Mouse (Mus musculus) kidney, adult 8-10 months (tissue): ENCODE data around the gene Dpy19l3.

Experiments used
- DNase-seq, 2 experiments: peaks; one replicate each; pipeline ENCODE4 v3.0.0; 2022

The Dpy19l3 gene

GRCm38 (mm10) chr7:35687229-35687628 is 67.0 kb downstream of the Dpy19l3 start:
- peak; percentile 17 to 24 for DNase-seq

DNA sequence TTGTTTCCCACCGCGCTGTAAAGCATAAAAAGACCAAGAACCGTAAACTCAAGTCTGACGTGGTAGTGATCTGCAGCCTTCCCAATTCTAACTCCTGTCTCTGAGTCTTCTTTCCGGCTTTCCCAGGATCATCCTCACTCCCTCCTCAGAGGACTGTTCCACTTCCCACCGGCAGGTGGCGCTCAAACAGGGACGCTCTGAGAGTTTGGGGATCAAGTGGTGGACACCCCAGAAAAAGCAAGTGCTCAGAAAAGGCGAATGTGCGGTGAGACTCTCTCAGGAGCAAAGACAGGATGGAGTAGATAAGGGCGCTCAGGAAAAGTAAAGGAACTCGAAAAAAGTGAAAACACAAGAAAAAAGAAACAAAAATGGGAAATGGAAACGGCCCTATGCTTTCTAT is 67.5 kb downstream of the Dpy19l3 start:
- peak; percentile 14 to 46 for DNase-seq

DNA sequence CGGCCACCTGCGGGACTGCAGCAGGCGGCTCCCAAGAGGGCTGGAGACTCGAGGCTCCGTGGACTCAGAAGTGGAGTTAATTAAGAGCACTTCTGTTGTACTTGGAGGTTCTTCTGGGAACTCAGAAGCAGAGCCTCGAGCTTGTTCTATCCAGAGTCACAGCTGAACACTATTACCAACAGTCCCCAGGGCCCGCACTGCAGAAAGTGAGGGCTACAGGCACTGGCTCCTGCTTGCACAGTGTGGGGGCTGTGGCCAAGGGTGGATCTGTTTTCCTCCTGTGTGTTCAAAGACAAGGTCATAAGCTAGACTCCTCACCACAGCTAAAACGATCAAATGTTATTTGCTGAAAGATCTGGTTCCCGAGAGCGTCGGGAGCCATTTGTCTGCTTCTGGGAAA is 68.0 kb downstream of the Dpy19l3 start:
- DNase-seq, result no peak

DNA sequence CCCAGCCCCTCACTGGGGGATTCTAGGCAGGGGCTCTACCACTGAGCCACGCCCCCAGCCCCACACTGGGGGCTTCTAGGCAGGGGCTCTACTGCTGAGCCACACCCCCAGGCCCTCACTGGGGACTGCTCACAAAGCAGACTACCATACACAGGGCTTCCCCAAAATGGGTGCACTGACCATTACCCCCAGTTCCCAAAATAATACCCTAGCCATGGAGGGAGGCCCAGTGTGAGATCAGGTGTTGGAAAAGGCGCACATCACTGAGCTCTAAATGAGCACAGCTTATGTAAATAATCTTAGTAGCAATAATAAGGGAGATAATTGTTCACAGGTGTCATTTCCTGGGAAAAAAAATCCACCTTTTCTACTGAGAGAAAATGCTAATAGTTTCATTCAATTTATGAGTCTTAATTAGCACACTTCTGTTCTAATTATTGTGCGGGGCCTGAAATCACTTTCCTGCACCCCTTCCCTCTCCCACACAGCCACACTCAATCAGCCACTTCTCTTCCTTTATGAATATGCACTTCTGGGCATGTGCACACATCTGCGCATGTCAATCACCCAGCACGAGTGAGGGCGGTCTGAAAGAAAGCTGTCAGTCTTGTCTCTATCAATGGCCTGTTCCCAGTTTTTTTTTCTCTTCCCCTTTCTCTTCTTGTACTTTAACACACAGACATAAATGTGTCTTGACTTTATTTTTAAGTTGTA is 70.7 kb downstream of the Dpy19l3 start:
- no peak for DNase-seq

GRCm38 (mm10) chr7:35681559-35681958 is 72.7 kb downstream of the Dpy19l3 start:
- no peak for DNase-seq

DNA sequence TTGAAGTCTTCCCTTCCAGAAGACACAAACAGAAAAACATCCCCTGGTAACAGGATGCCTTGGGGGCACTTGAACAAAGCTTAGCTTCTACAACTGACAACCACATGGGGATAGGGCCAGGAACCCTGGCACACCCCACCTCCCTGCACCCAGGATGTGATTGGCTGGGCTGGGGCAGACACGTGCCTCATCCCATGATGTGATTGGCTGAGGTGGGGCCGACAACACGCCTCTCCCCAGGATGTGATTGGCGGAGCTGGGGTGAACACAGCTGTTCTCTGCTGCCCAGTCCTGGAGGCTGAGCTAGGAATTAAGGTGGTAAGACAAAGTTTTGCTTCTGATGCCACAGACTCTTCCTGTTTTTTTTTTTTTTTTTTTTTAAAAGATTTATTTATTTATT is 75.3 kb downstream of the Dpy19l3 start:
- no peak for DNase-seq

DNA sequence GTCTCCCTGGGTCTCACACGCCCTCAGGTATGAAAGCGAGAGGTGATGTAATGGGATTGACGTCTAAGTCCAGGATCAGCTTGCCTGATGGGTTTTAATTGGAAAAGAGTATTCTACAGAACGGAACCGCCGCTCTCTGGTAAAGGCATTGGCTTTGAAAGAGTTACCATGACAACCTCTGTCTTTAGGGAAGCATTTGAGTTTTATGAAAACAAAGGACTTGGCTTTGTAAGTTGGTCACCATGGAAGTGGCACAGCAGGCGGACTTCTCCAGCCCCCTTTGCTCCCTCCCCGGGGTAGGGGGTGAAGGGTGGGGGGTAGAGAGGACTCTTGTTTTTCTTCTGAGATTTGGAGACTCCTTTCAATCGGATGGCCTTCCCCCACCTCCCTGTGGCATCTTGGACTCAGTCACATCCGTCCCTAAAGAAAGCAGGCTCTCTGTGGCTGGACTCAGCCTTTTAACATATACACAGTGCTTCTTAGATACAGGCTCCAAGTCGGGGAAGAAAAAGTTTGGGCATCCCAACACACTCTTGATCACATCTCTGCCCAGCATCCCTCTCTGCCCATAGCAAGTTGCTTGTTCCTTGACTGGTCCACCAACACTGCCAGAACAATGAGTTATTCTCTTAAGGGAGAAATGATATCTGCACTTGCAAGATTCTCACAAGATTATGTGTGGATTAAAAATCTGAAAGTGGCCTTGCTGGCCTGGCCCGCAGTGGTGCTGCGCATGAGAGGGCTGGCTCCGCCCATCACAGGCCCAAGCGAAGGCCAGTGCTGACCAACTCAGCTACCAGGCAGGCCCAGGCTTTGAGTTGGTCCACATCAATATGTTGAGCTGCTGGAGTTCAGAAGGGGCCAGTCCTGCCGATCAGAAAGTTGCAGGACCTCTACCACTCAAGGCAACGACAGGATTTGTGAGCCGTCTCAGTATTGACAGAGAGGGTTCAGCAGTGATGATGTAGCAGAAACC is 85.9 kb downstream of the Dpy19l3 start:
- DNase-seq, result no peak

- no peak for DNase-seq
Observed at GRCm38 (mm10) chr7:35663790-35664376, 90.4 kb downstream of the Dpy19l3 start.

- peak in 1 of 2 experiments; percentile 39 for DNase-seq
Observed at GRCm38 (mm10) chr7:35659173-35659572, 95.1 kb downstream of the Dpy19l3 start.

- no peak for DNase-seq
Observed at GRCm38 (mm10) chr7:35657829-35658228, 96.4 kb downstream of the Dpy19l3 start.

DNA sequence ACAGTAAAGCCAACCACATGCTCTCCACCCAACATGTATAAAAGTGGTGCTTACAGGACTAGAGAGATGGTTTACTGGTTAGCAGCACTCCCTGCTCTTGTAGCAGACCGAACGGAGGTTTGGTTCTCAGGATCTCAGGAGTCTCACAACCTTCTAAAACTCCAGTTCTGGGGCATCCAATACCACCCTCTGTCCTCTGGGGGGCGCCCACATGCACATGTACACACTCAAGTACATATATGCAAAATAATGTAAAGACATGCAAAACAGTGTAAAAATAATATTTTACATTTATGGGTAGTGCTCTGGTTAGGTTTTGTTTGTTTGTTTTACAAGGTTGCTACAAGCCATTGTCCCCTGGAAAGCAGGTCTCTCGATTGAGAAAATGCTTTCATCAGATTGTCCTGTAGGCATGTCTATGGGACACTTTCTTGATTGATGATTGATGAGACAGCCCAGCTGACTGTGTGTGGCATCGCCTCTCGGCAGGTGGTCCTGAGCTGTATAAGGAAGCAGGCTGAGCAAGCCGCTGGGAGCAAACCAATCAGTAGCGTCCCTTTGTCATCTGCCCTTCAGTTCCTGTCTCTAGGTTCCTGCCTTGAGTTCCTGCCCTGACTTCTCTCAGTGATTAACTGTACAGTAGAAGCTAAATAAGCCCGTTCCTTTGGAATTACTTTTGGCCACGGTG is 102.5 kb downstream of the Dpy19l3 start:
- DNase-seq, result no peak

DNA sequence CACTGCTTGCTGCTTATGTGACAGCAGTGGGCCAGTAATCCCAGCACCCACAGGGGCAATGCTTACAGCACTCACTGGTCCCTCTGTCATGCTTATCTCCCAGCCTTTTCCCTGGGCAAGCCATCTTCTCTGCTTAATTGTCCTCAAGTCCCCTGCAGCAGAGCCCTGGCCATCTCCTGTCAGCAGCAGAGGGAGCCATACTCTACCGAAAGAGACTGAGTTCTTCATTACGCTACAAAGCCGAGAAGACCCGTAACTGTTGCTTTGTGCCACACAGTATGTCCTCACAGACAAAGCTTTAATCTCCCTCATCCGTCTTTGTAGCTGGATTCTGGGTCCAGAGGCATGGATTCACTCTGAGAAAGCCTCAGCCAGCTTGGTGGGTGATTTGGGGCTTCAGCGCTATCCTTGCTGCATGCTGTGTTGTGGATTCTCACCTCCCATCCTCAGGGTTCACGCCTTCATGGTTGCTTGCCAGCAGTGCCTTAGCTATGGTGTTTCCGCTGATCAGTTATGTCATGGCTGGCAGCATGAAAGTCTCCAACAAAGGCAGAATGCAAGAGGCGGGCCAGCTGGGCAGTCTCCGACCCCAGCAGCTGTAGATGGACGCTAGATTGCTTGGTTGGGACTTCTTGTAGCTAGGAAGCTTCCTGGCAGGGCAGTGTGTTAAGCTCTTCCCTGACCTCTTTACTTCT is 103.4 kb downstream of the Dpy19l3 start:
- no peak for DNase-seq

- peak; percentile 63 to 80 for DNase-seq
Observed at GRCm38 (mm10) chr7:35649071-35649470, 105.2 kb downstream of the Dpy19l3 start.

GRCm38 (mm10) chr7:35648239-35649069 is 105.8 kb downstream of the Dpy19l3 start:
- DNase-seq, result no peak

DNA sequence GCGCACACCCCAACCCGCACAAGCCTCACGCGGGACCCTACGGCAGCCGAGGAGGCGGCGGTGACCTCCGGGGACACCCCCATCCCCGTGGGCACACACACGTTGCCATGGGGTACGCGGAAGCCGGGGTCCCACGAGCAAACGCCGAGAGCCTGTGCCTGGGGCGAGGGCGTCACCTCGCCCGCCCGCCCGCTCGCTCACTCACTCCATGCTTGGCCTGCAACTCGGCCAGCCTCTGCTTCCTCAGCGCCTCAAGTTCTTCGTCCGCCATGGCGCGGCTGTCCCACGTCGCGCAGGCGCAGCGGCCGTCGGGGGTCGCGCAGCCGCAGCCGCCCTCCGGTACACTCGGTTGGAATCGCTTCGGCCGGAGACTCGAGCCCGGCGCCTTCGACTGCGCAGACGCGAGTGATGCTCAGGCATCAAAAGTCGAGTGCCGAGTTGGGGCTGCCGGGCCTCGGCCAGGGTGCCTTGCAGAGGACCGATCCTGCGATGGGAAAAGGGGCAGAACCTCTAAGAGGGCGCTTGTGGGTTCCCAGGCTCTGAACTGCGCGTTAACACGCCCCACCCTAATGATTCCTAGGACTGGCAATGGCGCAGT is 107.1 kb downstream of the Dpy19l3 start, which contains the start of gene Pdcd5:
Gene Pdcd5, minus strand, starts transcription at position 421 of the 598 bp plus-strand sequence.
- DNase-seq, result peak; percentile 95 to 97

- peak in 1 of 2 experiments; percentile 8 for DNase-seq
Observed at GRCm38 (mm10) chr7:35646317-35647081, 107.8 kb downstream of the Dpy19l3 start.

- no peak for DNase-seq
Observed at GRCm38 (mm10) chr7:35640072-35640471, 114.2 kb downstream of the Dpy19l3 start.

GRCm38 (mm10) chr7:35636874-35637273 is 117.4 kb downstream of the Dpy19l3 start:
- no peak for DNase-seq

DNA sequence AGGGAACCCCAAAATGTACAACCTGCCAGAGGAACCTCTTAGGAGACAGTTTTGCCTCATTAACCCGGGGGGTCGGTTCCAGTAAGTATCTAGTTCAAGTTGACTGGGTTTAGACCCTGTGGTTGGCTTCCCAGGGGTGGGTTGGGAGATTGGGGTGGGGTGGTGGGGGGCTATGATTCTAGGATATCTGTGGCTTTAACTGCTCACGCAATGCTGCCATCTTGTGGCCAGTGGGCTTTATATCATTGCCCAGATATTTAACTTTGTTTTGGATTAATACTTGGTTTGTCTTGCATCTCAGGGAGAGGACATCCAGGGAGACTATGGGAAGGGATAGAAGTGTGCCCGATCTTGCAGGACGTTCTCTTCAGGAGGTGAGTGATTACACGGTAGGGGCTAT is 118.0 kb downstream of the Dpy19l3 start:
- no peak for DNase-seq
